Mouse (Mus musculus): Measurements from ENCODE around the gene Ptpn14. TPM values are rescaled to one million over a fixed set of nuclear protein-coding genes. Genes with fewer than 3 reads are reported as not detected.

Ptpn14 gene
- polyA plus RNA-seq, 1 experiment from 2014 or later: 10.7 TPM

DNA sequence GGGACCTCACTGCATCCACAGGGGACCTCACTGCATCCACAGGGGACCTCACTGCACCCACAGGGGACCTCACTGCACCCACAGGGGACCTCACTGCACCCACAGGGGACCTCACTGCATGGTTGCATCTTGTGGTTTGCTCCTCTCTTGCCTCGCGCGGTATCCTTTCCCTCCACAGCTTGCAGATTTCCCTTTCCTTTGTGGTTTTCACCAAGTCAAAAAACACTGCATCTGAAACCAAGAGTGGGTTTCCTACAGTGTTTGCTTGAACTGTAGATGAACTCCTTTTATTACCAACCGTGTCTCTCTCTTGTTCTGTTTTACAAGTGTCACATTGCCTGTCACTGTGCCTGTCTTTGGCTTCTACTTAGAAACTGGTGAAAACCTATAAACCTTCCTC is 18.5 kb downstream of the Ptpn14 start:
- H3K4me3 ChIP-seq (replicated peaks): no peak overlapping the region
- WGBS: 43% methylated on average over 4 of the region's 4 CpGs
- ATAC-seq (ENCODE audit: insufficient number of reproducible peaks, low FRiP score, low TSS enrichment, low read depth): no peak
- peaks cover 19% of the 10 kb centered on the region for H3K4me1 ChIP-seq
- H3K9me3 ChIP-seq (replicated peaks): no peaks in the 10 kb centered on the region
- H3K27ac ChIP-seq (replicated peaks): 0 out of 2 replicates have a peak overlapping the region, but pooled peaks have one; percentile 25
- H3K27me3 ChIP-seq: no peaks in the 10 kb centered on the region
- no peak overlapping the region for H3K9ac ChIP-seq
- H3K4me2 ChIP-seq (replicated peaks): no peak overlapping the region
- no peaks in the 10 kb centered on the region for H3K36me3 ChIP-seq

GRCm38 (mm10) chr1:189749789-189750188 is 21.7 kb downstream of the Ptpn14 start:
- Histone ChIP-seq H3K9me3 (replicated peaks) (no peaks in the 10 kb centered on the region), H3K4me1 (peaks cover 31% of the 10 kb centered on the region), H3K36me3 (no peaks in the 10 kb centered on the region), H3K27me3 (no peaks in the 10 kb centered on the region), H3K27ac (replicated peaks) (no peak overlapping the region), H3K4me2 (replicated peaks) (no peak overlapping the region), H3K9ac (no peak overlapping the region), H3K4me3 (replicated peaks) (no peak overlapping the region)
- 91% methylated on average over 4 of the region's 4 CpGs for WGBS
- no peak for ATAC-seq (ENCODE audit: insufficient number of reproducible peaks, low FRiP score, low TSS enrichment, low read depth)

DNA sequence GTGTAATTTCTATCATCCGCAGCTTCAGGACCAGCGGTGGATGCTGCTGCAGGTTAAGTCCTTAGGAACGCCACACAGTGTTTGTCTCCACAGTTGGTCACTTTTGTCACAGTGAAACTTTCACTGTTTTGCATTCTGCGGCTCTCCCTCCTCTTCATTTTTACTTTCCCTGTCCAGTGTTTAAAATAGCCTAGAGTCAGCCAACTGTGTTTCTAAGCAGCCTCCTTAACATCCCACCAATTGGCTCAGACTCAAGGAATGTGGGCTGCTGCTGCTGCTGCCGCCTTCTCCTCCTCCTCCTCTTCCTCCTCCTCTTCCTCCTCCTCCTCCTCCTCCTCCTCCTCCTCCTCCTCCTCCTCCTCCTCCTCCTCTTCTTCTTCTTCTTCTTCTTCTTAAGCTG is 22.2 kb downstream of the Ptpn14 start:
- H3K9ac ChIP-seq: no peak overlapping the region
- no peaks in the 10 kb centered on the region for H3K36me3 ChIP-seq
- no peak for ATAC-seq (ENCODE audit: insufficient number of reproducible peaks, low FRiP score, low TSS enrichment, low read depth)
- H3K27me3 ChIP-seq: no peaks in the 10 kb centered on the region
- H3K9me3 ChIP-seq (replicated peaks): no peaks in the 10 kb centered on the region
- 66% methylated on average over 5 of the region's 5 CpGs for WGBS
- no peak overlapping the region for H3K27ac ChIP-seq (replicated peaks)
- no peak overlapping the region for H3K4me2 ChIP-seq (replicated peaks)
- H3K4me3 ChIP-seq (replicated peaks): no peak overlapping the region
- H3K4me1 ChIP-seq: peaks cover 31% of the 10 kb centered on the region

- WGBS: 78% methylated on average over 6 of the region's 6 CpGs
- H3K4me3 ChIP-seq (replicated peaks): no peak overlapping the region
- H3K4me1 ChIP-seq: peaks cover 43% of the 10 kb centered on the region
- H3K9ac ChIP-seq: no peak overlapping the region
- H3K36me3 ChIP-seq: no peaks in the 10 kb centered on the region
- ATAC-seq (ENCODE audit: insufficient number of reproducible peaks, low FRiP score, low TSS enrichment, low read depth): no peak
- H3K27me3 ChIP-seq: no peaks in the 10 kb centered on the region
- no peak overlapping the region for H3K4me2 ChIP-seq (replicated peaks)
- H3K27ac ChIP-seq (replicated peaks): no peak overlapping the region
- no peaks in the 10 kb centered on the region for H3K9me3 ChIP-seq (replicated peaks)
Observed at GRCm38 (mm10) chr1:189752245-189752644, 24.2 kb downstream of the Ptpn14 start.

DNA sequence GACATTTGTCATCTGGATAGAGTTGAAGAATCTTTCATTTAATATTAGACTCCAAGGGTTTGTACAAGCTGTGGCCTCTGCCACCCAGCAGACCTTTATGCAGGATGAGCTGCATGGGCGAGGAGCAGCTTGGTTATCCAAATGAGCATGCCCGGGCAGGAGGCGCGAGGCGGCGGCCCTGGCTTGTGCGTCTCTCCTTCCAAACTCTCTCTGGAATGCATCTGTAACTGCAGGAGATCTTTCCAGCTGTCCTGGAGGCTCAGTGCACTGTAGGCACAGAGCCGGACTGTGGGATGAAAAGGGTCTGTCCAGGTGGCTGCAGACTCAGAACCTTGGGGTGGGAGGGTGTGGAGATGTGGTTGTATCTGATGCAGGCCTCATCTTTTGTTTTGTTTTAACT is 27.0 kb downstream of the Ptpn14 start:
- no peak overlapping the region for H3K4me3 ChIP-seq (replicated peaks)
- H3K9ac ChIP-seq: no peak overlapping the region
- peak overlapping the region; percentile 63; the same call in 1 of the 2 replicates for H3K27ac ChIP-seq (replicated peaks)
- H3K4me1 ChIP-seq: peaks cover 46% of the 10 kb centered on the region
- 0 out of 2 replicates have a peak, but pooled peaks cover 5% of the 10 kb centered on the region for H3K36me3 ChIP-seq
- no peak overlapping the region for H3K4me2 ChIP-seq (replicated peaks)
- H3K9me3 ChIP-seq (replicated peaks): no peaks in the 10 kb centered on the region
- no peak; the same call in 1 of the 2 replicates for ATAC-seq (ENCODE audit: insufficient number of reproducible peaks, low FRiP score, low TSS enrichment, low read depth)
- WGBS: 39% methylated on average over 8 of the region's 8 CpGs
- H3K27me3 ChIP-seq: no peaks in the 10 kb centered on the region

DNA sequence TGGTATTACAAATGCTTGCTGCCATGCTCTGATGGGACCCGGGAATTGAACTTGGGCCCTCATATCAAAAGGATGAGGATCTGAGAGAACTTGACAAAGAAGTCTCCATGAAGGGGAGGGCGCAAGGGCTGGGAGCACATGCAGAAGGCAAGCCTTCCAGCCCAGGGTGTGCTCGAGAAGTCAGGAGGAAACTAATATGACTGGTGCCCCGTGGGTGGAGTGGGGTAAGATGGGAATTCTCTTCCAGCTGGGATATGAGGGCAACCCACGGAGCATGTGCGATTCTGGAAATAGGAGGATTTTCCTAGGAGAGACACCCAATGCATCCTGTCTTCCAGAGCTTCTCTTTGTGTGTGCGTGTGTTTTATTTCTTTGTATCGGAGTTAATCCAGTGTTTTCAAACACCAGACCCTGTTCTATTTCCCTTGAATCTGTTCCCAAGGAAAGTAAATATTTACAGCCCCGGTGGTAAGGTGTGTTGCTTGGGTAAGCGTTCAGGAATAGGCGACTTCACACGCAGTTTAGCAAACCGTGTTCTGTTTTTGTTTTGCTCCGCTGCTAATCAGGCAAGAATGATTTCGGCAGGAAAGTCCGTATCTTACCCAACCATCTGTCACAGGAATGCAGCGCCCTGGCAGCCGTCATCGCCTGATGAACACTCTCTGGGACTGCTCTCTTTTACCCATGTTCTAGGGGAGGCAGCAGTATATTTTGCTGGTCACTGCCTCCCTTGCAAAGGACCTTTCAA is 28.4 kb downstream of the Ptpn14 start:
- H3K36me3 ChIP-seq: 0 out of 2 replicates have a peak, but pooled peaks cover 5% of the 10 kb centered on the region
- H3K4me2 ChIP-seq (replicated peaks): no peak overlapping the region
- no peaks in the 10 kb centered on the region for H3K27me3 ChIP-seq
- no peak overlapping the region for H3K9ac ChIP-seq
- no peak overlapping the region for H3K4me3 ChIP-seq (replicated peaks)
- H3K9me3 ChIP-seq (replicated peaks): no peaks in the 10 kb centered on the region
- H3K27ac ChIP-seq (replicated peaks): peak overlapping the region; percentile 63
- ATAC-seq (ENCODE audit: insufficient number of reproducible peaks, low FRiP score, low TSS enrichment, low read depth): no peak
- peaks cover 55% of the 10 kb centered on the region for H3K4me1 ChIP-seq
- WGBS: 21% methylated on average over 19 of the region's 19 CpGs

DNA sequence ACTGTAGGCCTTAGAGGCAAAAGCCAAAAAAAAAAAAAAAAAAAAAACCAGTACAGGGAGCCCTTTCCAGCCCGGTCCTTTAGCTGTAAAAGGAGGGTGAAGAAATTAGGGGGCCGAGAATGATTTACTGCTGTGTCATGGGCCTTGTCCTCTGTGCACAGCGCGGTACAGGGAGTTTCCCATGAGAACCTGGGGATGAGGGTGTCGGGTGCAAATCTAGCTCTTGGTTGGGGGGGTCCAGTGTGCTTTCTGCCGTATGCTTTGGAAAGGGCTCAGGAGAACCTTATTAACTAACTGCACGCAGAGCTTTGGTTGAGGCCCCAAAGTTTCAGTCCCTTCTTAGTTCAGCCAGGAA is 29.0 kb downstream of the Ptpn14 start:
- H3K4me3 ChIP-seq (replicated peaks): no peak overlapping the region
- no peak overlapping the region for H3K4me2 ChIP-seq (replicated peaks)
- no peaks in the 10 kb centered on the region for H3K9me3 ChIP-seq (replicated peaks)
- no peaks in the 10 kb centered on the region for H3K27me3 ChIP-seq
- H3K9ac ChIP-seq: no peak overlapping the region
- H3K36me3 ChIP-seq: 0 out of 2 replicates have a peak, but pooled peaks cover 5% of the 10 kb centered on the region
- no peak for ATAC-seq (ENCODE audit: insufficient number of reproducible peaks, low FRiP score, low TSS enrichment, low read depth)
- peak overlapping the region; percentile 55; the same call in 1 of the 2 replicates for H3K27ac ChIP-seq (replicated peaks)
- peaks cover 61% of the 10 kb centered on the region for H3K4me1 ChIP-seq
- WGBS: 61% methylated on average over 7 of the region's 7 CpGs

- H3K27me3 ChIP-seq: no peaks in the 10 kb centered on the region
- no peak overlapping the region for H3K9ac ChIP-seq
- 0 out of 2 replicates have a peak, but pooled peaks have one; percentile 54 for ATAC-seq (ENCODE audit: insufficient number of reproducible peaks, low FRiP score, low TSS enrichment, low read depth)
- H3K4me3 ChIP-seq (replicated peaks): no peak overlapping the region
- no peak overlapping the region for H3K4me2 ChIP-seq (replicated peaks)
- no peaks in the 10 kb centered on the region for H3K9me3 ChIP-seq (replicated peaks)
- H3K36me3 ChIP-seq: 0 out of 2 replicates have a peak, but pooled peaks cover 5% of the 10 kb centered on the region
- H3K4me1 ChIP-seq: peaks cover 32% of the 10 kb centered on the region
- 22% methylated on average over 6 of the region's 6 CpGs for WGBS
- no peak overlapping the region; the same call in 1 of the 2 replicates for H3K27ac ChIP-seq (replicated peaks)
Observed at GRCm38 (mm10) chr1:189761581-189762021, 33.5 kb downstream of the Ptpn14 start.

DNA sequence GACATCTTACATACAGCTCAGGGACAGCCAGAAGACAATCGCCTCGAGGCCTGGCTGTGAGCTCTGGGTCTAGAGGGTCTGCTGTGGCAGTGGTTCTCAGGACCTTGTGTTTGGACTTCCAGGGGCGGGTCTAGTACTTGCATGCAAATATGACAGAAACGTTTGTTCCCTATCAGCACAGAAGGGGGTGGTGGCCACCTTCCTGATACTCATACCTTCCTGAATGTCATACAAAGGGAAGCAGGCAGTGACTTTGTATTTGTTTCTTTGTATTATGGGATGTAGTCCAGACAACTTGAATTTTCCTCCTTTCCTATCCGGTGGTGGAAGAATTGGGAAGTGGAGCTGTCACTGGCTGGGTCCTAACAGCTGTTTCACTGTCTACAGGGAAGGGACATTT is 36.2 kb downstream of the Ptpn14 start:
- ATAC-seq (ENCODE audit: insufficient number of reproducible peaks, low FRiP score, low TSS enrichment, low read depth): no peak
- 69% methylated on average over 5 of the region's 5 CpGs for WGBS
- H3K4me1 ChIP-seq: peaks cover 33% of the 10 kb centered on the region
- no peak overlapping the region for H3K27ac ChIP-seq (replicated peaks)
- no peaks in the 10 kb centered on the region for H3K27me3 ChIP-seq
- no peak overlapping the region for H3K4me3 ChIP-seq (replicated peaks)
- H3K36me3 ChIP-seq: no peaks in the 10 kb centered on the region
- H3K9ac ChIP-seq: no peak overlapping the region
- H3K4me2 ChIP-seq (replicated peaks): no peak overlapping the region
- no peaks in the 10 kb centered on the region for H3K9me3 ChIP-seq (replicated peaks)

- Histone ChIP-seq H3K4me1 (peaks cover 26% of the 10 kb centered on the region; the same call in 1 of the 2 replicates), H3K9me3 (replicated peaks) (no peaks in the 10 kb centered on the region), H3K9ac (no peak overlapping the region), H3K36me3 (no peaks in the 10 kb centered on the region), H3K4me3 (replicated peaks) (no peak overlapping the region), H3K27ac (replicated peaks) (no peak overlapping the region), H3K27me3 (no peaks in the 10 kb centered on the region), H3K4me2 (replicated peaks) (no peak overlapping the region)
- WGBS: 61% methylated on average over 10 of the region's 10 CpGs
- ATAC-seq (ENCODE audit: insufficient number of reproducible peaks, low FRiP score, low TSS enrichment, low read depth): no peak
Observed at GRCm38 (mm10) chr1:189767164-189767563, 39.1 kb downstream of the Ptpn14 start.

GRCm38 (mm10) chr1:189767910-189768309 is 39.8 kb downstream of the Ptpn14 start:
- Histone ChIP-seq H3K27ac (replicated peaks) (no peak overlapping the region), H3K4me3 (replicated peaks) (no peak overlapping the region), H3K9me3 (replicated peaks) (no peaks in the 10 kb centered on the region), H3K27me3 (no peaks in the 10 kb centered on the region), H3K36me3 (no peaks in the 10 kb centered on the region), H3K4me2 (replicated peaks) (no peak overlapping the region), H3K9ac (no peak overlapping the region), H3K4me1 (peaks cover 32% of the 10 kb centered on the region; the same call in 1 of the 2 replicates)
- ATAC-seq (ENCODE audit: insufficient number of reproducible peaks, low FRiP score, low TSS enrichment, low read depth): no peak
- 57% methylated on average over 9 of the region's 9 CpGs for WGBS

DNA sequence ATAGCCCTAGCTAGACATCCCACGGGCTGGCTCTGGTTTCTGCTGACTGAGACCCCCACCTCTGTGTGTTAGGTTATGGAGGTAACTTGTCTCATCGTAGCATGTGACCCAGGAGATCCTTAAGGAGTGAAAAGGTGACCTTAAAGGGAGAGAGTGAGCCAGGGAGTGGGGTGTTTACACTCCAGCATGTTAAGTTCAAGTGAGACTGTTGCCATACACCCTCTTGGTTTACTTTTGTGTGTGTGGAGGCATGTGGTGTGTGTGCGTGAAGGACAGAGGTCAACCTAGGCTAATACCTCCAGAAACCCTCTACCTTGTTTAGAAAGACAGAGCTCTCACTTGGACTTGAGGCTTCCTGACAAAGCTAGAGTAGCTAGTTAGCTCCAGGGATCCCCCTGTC is 42.4 kb downstream of the Ptpn14 start:
- 83% methylated on average over 3 of the region's 3 CpGs for WGBS
- no peak for ATAC-seq (ENCODE audit: insufficient number of reproducible peaks, low FRiP score, low TSS enrichment, low read depth)
- Histone ChIP-seq H3K36me3 (no peaks in the 10 kb centered on the region), H3K27ac (replicated peaks) (no peak overlapping the region), H3K4me1 (peaks cover 52% of the 10 kb centered on the region), H3K27me3 (no peaks in the 10 kb centered on the region), H3K4me2 (replicated peaks) (no peak overlapping the region), H3K9me3 (replicated peaks) (no peaks in the 10 kb centered on the region), H3K9ac (no peak overlapping the region), H3K4me3 (replicated peaks) (no peak overlapping the region)

Data from embryonic facial prominence, embryonic 15.5 days (tissue).